Mouse (Mus musculus): ENCODE results near the gene Cisd1.

DNA sequence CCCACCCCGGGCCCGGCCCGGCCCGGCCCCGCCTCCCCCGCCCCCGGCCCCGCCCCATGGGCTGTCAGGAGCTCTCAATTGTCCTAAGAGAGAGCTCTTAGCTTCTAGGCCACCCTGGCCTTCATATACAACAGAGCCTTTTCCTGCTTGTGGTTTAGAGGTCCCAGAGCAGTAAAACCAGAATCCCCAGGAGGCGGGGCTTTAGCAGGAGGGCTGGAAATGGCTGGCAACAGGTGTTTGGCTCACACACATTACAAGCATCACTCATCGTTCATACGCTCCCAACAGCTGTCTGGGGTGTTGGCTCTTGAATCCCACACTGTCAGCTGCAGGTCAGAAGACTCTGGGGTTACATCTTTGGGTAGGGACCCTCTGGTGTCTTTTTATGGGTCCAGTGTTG lies 52.5 kb downstream of the Cisd1 start:
- no peak for TF ChIP-seq POLR2A (IDR thresholded peaks at IDR 0.05; ENCODE audit: borderline replicate concordance, low read depth, low read length)
- no peak for TF ChIP-seq CTCF (IDR thresholded peaks at IDR 0.05; ENCODE audit: low read depth, low read length)

All from bone marrow macrophage, adult 2 months (primary cell).